Mouse (Mus musculus) R1 (cell line): ENCODE data around the gene Tra2a.
A peak's percentile ranks its signal among the peaks of the same experiment; 100 is the strongest.
"Not testable (repeated sequence)": the region's sequence is repeated elsewhere in the genome, so short reads cannot be mapped to it uniquely, and the experiment has no call there.

Experiments used
- DNase-seq: peaks from one replicate; pipeline ENCODE4 v3.0.0-alpha.2; 2018; ENCODE audit warnings: low read depth, low spot score

Gene Tra2a

DNA sequence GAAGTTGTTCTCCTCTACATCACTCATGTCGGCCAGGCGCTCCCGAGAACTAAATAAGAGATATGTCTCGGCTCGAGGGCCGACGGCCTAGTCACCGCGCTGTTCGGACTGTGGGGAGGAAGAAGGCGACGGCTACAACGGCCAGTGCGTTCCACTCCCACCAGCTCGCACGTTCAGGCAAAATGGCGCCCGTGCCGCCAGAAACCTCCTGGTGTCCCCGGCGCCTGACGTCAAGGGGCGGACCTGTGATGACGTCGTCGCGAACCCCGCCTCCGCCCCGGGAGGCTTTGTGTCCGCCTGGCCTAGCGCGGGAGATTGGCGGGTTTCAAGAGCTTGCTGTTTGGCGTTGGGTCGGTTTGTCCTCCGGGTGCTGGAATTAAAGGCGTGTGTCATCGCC, at the start of gene Tra2a:
Gene Tra2a, minus strand, starts transcription at position 187 of the 397 bp plus-strand sequence.
- peak; percentile 96 for DNase-seq

DNA sequence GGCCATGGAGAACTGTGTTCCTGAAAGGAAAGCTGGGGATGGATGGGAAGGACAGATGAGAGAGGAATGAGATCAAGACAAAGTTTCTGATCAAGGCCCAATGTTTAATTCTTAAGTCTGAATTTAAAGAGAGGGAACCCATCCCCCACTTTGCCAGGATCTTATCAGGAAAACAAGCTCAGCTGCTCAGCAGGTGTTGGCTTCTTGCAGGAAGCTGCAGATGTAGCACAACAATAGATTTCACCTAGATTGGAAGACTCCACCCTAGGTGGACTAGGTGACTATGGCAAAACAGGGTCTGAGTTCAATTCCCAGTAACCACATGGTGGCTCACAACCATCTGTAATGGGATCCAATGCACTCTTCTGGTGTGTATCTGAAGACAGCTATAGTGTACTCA, 34.5 kb upstream of the Tra2a start:
- DNase-seq, result peak; percentile 84

DNA sequence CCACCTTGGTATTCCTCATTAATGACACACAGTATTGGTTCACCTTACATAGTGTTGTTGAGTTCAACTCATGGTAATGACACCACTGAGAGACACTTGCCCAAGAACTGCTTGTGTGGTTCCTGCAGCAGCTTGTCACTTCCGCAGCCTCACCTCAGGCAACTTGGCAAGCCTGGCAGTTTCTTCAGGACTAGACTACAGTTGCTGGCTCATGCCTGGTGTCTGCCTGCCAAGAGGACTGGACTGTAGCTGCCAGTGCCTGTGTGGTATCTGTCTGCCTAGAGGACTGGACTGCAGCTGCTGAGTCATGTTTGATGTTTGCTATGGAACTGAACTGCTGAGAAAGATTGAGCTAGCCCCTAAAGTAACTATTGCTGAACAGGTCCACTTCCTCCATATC, 18.3 kb upstream of the Tra2a start:
- DNase-seq, result no peak

DNA sequence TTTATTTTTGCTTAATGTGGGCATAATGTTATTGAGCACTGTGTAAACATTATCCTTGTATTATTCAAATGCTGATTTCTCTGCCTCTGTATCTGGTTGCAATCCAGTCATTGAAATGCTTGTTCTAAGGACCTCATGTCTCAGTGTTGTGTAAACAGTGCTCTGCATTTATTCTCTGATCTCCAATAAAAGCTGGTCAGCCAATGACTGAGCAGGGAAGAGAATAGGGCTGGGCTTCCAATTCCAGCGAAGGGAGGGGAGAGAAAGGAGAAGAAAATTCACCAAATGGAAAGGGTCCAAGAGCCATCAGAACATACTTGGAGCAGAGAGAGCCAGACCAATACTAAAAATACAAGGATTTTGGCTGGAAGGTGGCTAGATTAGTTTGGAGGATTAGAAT, 17.1 kb upstream of the Tra2a start:
- no peak for DNase-seq

DNA sequence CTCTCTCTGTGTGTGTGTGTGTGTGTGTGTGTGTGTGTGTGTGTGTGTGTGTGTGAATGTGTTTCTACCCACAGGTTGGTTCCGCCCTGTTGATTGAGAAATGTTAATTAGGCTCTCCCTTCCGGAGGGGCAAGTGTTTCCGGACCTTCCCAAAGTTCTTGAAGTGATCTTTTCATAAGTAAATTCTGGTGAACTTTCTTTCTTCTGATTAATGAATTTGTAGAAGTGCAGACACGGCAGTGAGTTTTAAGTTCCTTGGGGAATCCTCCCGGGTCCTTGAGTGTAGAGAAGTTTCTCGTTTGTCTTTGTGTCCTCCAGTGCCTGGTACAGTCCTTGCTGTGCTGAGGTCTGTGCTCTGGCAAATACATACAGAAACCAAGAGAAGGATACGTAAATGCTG, 11.5 kb upstream of the Tra2a start:
- peak; percentile 96 for DNase-seq

DNA sequence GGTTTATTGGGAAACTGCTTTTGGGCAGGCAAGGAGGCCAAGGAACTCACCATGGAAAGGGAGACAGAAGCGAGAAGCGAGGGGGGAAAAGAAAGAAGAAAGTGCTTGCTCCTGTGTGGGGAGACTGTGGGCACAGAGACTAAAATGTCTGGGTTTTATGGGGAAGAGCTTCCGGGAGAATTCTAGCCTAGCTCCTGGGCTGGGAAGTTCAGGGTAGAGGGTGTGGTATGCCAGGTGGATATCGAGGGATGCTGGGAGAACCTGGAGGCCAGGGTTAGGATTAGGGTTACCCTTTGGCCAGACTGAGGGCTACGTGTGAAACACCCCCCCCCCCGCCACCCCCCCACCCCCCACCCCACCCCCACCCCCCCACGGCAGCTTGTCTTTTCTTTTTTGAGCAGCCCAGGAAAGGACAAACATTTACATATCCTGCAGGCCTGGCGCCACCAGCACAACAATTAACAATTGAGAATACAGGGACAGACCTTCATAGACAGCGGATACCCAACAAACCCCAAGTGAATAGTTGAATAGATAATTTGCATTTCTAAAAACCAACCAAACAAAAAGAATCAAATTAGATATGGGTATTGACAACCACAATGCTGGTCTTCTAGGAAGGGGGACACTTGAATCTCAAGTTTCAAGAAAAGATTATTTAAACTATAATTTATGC, 10.7 kb upstream of the Tra2a start:
- peak; percentile 92 for DNase-seq

DNA sequence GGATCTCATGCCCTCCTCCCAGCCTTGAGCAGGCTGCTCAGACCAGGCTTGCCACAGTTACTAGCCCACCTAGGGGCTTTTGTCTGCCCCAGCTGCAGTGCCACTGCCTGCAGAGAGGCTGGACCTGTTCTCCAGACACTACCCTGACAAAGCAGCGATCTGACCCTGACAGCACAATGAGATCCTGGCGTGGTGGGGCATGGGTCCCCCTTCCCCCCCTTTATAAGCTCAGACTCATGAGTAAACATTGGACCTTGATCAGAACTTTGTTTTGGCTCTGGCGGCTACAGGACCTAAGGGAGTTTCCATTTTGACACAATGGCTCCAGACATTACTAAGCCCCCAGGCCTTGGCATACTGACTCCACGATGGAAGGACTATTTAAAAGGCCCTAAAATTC, 10.1 kb upstream of the Tra2a start:
- DNase-seq, result peak; percentile 80

DNA sequence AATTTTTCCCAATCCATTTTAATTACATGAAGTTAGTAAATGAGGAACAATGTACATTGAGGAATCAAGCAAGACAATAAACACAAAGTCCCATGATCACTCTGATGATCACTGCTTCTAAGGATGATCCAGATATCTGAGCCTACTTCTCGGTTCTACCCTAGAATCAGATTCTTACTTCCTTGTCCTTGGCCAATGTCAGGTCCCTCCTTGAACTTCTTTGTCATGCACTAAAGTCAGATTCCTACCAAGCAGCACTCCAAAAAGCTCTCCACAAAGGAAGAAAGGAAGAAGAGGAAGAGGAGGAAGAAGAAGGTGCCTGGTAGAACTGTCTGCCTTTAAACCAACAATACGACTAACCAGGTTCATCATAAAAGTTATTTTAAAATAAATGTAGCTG, 9.0 kb upstream of the Tra2a start:
- DNase-seq, result peak; percentile 80

DNA sequence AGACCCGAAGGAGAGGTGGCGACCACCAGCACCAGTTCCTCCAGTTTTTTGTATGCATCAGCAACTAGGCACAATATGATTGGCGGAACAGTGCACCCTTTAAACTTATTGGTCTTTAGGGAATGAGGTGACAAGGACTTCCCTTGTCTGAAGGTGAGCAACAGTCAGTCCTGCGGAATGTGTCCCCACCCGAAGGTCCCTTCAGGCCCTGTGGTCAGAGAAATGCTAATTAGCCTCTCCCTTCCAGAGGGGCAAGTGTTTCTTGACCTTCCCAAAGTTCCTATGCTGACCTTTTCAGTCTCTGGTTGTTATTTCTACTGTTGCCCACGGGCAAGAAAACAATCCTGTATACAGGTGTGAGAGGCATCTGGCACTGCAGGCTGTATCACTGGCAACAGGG, 8.0 kb upstream of the Tra2a start:
- DNase-seq, result no peak

DNA sequence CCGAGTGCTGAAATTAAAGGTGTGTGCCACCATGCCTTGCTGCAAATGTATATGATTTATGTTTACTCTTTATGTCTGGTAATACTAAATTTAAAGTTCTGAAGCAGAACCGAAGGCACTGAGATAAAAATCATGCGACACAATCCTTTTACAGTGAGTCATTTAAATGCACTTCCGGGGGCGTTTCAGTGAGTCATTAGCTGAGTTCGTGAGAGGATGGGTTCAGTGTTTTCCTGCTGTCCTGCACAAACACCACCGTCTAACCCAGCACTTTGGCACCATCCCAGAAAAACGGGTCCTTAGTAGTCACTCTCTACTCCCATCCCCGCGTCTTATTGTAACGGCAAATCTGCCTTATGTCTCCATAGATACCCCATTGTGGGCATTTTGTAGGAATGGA, 6.1 kb upstream of the Tra2a start:
- DNase-seq, result peak; percentile 81

DNA sequence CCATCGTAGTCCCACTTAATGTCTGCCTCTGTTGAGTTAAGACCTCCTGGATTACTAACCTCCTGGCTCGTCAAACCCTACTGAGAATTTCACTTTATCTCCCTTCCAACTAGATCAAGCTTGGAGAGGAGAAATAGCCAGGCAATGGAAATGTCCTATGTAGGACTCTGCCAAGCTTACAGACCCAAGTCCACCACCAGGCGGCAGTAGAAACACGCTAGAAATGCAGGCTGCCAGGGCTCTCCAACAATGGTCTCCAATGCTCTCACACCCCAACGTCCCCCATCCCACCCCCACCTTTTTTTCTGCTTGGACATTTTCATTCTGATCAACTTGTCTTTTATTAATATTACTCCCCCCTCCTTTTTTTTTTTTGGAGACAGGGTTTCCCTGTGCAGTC, 5.4 kb upstream of the Tra2a start:
- DNase-seq, result peak; percentile 91

DNA sequence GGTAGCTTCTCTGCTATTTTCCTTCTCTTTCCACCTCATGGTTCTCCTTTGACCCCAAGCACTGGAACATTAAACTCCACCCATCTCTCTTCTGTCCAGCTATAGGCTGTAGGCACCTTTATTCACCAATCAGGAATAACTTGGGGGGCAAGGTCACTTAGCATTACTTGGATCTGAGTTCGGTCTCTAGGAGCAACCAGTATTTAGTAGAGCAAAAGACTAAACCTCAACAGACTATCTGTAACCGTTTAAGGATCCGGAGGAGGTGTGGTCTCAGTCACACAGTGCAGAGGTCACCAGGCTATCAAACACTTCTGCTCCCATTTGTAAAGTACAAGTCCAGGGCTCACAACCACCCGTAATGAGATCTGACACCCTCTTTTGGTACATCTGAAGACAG, 3.9 kb upstream of the Tra2a start:
- DNase-seq, result peak; percentile 90

DNA sequence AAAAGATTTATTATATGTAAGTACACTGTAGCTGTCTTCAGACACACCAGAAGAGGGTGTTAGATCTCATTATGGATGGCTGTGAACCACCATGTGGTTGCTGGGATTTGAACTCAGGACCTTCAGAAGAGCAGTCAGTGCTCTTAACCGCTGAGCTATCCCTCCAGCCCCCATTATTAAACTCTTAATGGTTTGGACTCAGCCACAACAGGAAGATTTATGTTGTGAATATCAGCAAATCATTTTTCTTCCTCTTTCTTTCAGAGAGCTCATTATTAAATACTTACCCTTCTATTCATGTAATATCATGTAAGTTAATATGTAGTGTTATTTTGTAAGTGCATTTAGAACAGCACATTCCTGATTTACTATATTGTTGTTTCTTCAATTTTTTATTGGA, 1.4 kb upstream of the Tra2a start:
- DNase-seq, result not testable (repeated sequence)

DNA sequence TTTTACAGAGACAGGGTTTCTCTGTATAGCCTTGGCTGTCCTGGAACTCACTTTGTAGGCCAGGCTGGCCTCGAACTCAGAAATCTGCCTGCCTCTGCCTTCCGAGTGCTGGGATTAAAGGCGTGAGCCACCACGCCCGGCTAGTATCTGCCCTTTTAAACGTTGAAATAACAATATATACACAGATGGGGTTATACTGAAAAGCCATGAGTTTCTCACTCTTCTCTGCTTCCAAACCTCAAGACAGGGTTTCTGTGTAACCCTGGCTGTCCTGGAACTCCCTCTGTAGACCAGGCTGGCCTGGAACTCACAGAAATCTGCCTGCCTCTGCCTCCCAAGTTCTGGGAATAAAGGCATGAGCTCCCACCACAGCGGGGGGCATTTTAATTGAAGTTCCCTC, 613 bp upstream of the Tra2a start:
- peak; percentile 43 for DNase-seq

DNA sequence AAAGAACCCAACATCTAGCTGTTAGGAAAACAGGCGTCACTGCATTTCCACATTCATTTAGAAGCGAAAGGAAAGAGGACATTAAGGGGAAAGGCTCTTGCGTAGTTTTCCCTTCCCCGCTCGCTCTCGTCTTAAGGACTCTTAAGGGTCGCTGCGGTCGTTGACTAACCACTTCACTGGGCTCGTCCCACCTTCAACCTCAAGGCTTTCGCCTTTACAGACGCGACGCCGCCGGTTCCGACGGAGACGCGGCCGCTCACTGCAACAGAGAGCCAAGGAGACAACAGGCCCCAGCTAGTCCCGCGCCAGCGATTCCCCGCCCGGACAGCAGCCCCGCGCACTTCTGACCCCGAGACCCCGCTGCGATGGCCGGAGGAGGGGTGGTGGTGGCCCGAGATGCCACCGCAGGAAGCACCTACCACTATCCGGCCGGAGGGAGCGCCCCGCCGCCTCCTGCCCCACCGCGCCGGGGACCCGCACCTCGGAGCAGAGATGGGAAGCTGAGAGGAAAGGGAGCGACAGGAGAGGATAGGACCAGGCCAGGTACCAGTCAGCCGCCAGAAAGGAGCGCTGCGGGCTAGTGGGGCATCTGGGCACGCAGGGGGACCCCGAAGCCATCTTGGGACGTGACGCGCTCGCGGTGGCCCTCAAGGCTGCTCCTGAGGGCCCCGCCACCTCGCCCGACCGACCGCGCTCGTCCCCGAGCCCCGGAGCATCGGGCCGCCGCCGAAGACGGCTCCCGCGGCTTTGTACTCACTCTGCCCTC, 569 bp downstream of the Tra2a start:
- peak; percentile 56 for DNase-seq

DNA sequence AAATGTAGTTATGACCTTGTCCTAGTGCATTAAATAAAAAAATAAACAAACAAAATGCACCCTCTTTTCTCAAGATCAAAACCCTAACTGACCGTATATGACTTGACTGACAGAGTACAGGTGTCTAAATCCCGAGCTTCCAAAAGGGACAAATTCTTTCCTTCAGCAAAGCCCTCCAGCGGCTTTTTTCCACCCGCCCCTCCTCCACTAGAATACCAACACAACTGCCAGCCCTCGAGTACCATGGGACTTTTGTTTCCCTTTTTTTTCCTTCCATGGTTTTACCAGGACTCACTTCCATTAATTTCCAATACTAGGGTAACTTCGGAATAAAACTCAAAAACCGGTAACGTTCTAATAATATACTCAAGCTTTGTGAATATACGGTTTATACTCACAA, 1.4 kb downstream of the Tra2a start:
- peak; percentile 55 for DNase-seq

DNA sequence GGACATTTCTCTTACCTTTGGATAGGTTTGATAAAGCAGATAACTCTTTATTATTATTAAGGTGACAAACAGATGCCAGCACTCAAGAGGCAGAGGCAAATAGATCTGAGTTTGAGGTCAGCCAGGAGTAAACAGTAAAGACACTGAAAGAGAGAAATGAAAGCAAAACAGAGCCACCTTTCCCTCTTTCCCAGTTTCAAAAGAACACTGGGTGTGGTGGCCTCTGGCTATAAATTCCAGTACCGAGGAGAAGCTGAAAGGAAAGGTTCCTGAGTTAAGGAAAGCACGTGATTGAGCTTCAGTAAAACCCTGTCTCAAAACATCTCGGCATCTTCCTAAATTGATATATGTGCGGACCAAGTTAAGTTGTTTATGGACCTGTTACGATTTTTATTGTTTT, 4.1 kb downstream of the Tra2a start:
- peak; percentile 83 for DNase-seq

DNA sequence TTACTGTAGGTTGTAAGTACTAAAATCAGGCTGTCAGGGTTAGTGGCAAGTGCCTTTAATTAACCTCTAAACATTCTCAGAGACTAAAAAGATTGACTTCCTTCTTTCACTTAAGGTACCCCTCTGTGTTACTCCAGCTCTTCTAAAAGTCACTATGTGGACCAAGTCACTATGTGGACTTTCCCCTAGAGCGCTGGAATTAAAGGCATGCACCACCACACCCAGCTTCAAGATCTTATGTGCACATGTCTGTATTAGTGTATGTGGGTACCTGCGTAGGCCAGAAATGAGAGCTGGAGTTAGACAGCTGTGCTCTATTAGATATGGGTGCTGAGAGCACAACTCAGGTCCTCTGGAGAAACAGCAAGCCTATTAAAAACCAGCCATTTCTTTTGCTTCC, 6.0 kb downstream of the Tra2a start:
- no peak for DNase-seq

DNA sequence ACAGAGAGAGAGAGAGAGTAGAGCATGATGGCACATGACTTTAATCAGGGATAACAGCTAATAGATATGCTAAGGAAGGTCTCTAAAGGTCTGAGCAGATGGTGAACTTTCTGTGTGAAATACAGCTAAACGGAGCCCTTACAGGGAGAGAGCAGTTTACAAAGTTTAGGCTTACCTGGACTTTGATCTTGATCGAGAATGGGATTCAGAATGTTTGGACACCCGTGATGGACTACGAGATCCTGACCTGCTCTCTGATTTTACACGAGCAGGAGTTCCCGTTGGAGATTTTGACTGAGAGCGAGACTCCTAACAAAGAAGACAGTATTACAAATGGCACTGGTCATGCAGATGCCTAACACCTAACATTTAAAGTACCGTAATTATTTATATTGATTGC, 11.6 kb downstream of the Tra2a start:
- no peak for DNase-seq

DNA sequence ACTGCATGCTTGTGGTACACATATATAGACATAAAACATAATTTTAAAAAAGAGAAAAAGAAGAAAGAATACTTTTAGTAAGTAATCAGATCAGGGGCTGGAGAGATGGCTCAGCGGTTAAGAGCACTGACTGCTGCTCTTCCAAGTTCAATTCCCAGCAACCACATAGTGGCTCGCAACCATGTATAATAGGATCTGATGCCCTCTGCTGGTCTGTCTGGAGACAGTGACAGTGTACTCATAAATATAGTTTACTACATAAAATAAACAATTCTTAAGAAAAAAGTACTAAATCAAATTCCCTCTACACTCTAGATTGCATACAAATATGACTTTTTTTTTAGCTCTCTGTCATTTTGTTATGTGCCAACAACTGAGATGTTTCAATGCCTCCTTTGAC, 12.6 kb downstream of the Tra2a start:
- no peak for DNase-seq

DNA sequence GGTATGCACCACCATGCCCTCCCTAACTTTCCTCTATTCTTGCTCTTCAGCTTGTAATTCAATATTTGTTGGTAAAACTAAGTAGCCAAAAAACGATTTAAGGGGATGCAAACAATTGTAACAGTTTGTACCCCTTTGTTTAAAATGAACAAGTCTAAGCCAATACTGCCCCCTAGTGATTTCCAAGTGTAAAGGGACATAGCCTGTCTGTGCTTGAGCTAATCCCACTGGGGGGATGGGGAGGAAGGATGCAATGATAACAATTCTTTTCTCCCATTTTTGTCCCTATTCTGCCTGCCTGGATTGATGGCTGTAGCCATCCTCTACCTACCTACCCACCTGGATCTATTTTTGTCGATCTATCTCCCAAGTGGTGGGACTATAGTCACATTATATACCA, 16.6 kb downstream of the Tra2a start:
- peak; percentile 78 for DNase-seq

DNA sequence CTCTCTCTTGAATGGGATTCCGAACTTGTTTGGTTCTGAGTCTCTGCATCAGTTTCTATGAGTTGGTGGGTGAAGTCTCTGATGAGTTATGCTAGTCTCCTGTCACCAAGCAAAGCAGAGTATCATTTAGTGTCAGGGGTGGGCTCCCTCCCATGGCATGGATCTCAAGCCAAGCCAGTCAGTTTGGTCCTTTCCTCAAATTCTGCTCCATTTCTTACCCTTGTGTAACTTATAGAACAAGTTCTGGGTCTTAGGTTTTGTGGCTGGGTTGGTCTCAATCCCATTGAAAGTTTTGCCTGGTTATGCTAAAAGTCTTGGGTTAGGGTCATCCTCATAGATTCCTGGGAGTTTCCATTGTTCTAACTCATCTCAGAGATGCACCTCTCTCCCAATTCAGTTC, 21.5 kb downstream of the Tra2a start:
- DNase-seq, result no peak

DNA sequence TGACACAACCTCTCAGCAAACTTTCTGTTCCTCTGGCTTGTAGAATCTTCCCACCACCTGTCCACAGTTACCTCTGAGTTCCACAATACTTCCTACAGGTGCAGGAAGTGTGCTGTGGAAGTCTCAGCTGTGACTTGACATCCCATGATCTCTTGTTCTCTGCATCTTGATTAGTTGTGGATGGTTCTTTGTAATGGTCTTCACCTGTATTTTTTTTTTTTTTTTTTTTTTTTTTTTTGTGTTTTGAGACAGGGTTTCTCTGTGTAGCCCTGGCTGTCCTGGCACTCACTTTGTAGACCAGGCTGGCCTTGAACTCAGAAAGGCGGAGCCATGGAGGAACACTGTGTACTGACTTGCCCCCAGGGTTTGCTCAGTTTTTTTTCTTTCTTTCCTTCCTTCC, 22.3 kb downstream of the Tra2a start:
- no peak for DNase-seq
